Mouse (Mus musculus): ENCODE results near the gene Rhbdf2. TPM values are rescaled to one million over a fixed set of nuclear protein-coding genes. Genes with fewer than 3 reads are reported as not detected.
"Not testable (repeated sequence)": the region's sequence is repeated elsewhere in the genome, so short reads cannot be mapped to it uniquely, and the experiment has no call there.

Rhbdf2 gene
- total RNA-seq, 2 experiments from 2014 or later: 15.4 to 17.7 TPM

GRCm38 (mm10) chr11:116646136-116646535 is 19.3 kb upstream of the Rhbdf2 start:
- intact Hi-C loops (cut with DNase I): loop anchor here (10.0 kb wide), 1 partner anchor 409 kb away; no protein-coding TSS in a partner anchor
- DNase-seq: no peak

GRCm38 (mm10) chr11:116645446-116646110 is 18.8 kb upstream of the Rhbdf2 start:
- no peak for DNase-seq
- intact Hi-C loops (cut with DNase I): loop anchor here (10.0 kb wide), 1 partner anchor 409 kb away; no protein-coding TSS in a partner anchor

GRCm38 (mm10) chr11:116644225-116645112 is 17.6 kb upstream of the Rhbdf2 start:
- DNase-seq: peak in 1 of 2 experiments; percentile 65

GRCm38 (mm10) chr11:116643579-116644224 is 16.9 kb upstream of the Rhbdf2 start:
- intact Hi-C loops (cut with DNase I): loop anchor here (1.0 to 10.0 kb wide), 3 partner anchors 28 to 411 kb away; no protein-coding TSS in a partner anchor
- DNase-seq: peak in 1 of 2 experiments; percentile 54

More at GRCm38 (mm10) chr11:116644225-116645112, 17.6 kb upstream of the Rhbdf2 start:
- intact Hi-C loops (cut with DNase I): loop anchor here (10.0 kb wide), 1 partner anchor 410 kb away; no protein-coding TSS in a partner anchor

GRCm38 (mm10) chr11:116642681-116643578 is 16.1 kb upstream of the Rhbdf2 start:
- intact Hi-C loops (cut with DNase I): loop anchor here (1.0 to 10.0 kb wide), 3 partner anchors 28 to 412 kb away; no protein-coding TSS in a partner anchor

GRCm38 (mm10) chr11:116641731-116642130 is 14.9 kb upstream of the Rhbdf2 start:
- intact Hi-C loops (cut with DNase I): loop anchor here (10.0 kb wide), 1 partner anchor 413 kb away; no protein-coding TSS in a partner anchor
- DNase-seq: no peak

More at GRCm38 (mm10) chr11:116642681-116643578, 16.1 kb upstream of the Rhbdf2 start:
- DNase-seq: peak; percentile 92 to 97

GRCm38 (mm10) chr11:116641168-116641567 is 14.3 kb upstream of the Rhbdf2 start:
- DNase-seq: peak in 1 of 2 experiments; percentile 66
- intact Hi-C loops (cut with DNase I): loop anchor here (10.0 kb wide), 1 partner anchor 414 kb away; no protein-coding TSS in a partner anchor

- intact Hi-C loops (cut with DNase I); DNase-seq: not testable (repeated sequence)
Measured at GRCm38 (mm10) chr11:116636607-116637006, 9.8 kb upstream of the Rhbdf2 start.

- intact Hi-C loops (cut with DNase I): no loop called here
- DNase-seq: no peak
Measured at GRCm38 (mm10) chr11:116632962-116633361, 6.1 kb upstream of the Rhbdf2 start.

- DNase-seq: no peak
- intact Hi-C loops (cut with DNase I): no loop called here
Measured at GRCm38 (mm10) chr11:116630171-116630965, 3.5 kb upstream of the Rhbdf2 start.

GRCm38 (mm10) chr11:116629472-116629871 is 2.7 kb upstream of the Rhbdf2 start:
- intact Hi-C loops (cut with DNase I): loop anchor here (2.0 to 5.0 kb wide), 2 partner anchors 27 to 127 kb away; no protein-coding TSS in a partner anchor
- DNase-seq: no peak

- DNase-seq: peak; percentile 95 to 97
- intact Hi-C loops (cut with DNase I): loop anchor here (1.0 to 5.0 kb wide), 3 partner anchors 26 to 126 kb away; no protein-coding TSS in a partner anchor
Measured at GRCm38 (mm10) chr11:116628712-116629111, 1.9 kb upstream of the Rhbdf2 start.

GRCm38 (mm10) chr11:116627072-116628020 is 527 bp upstream of the Rhbdf2 start:
- no peak for DNase-seq
- intact Hi-C loops (cut with DNase I): loop anchor here (1.0 to 5.0 kb wide), 4 partner anchors 25 to 125 kb away; no protein-coding TSS in a partner anchor

GRCm38 (mm10) chr11:116625081-116626000 is 1.5 kb downstream of the Rhbdf2 start:
- intact Hi-C loops (cut with DNase I): loop anchor here (5.0 kb wide), 1 partner anchor 123 kb away; no protein-coding TSS in a partner anchor
- DNase-seq: no peak

- intact Hi-C loops (cut with DNase I): no loop called here
- DNase-seq: peak; percentile 87 to 88
Measured at GRCm38 (mm10) chr11:116624131-116624832, 2.5 kb downstream of the Rhbdf2 start.
